Mouse (Mus musculus) hindbrain, embryonic 11.5 days (tissue): ENCODE measurements around the gene Fgd5. TPM values are rescaled to one million over a fixed set of nuclear protein-coding genes. Genes with fewer than 3 reads are reported as not detected.

Experiments used
- ATAC-seq: fragments of 200-750 bp; cut with Nextera tagmentation; 2 replicates; pipeline ENCODE4 v1.8.0; 2017; ENCODE audit warnings: mild to moderate bottlenecking, moderate TSS enrichment, moderate library complexity; ENCODE audit not compliant: low FRiP score
- DNase-seq: peaks from one replicate; pipeline ENCODE4 v3.0.0-alpha.2; 2015; ENCODE audit warnings: low spot score
- H3K27ac ChIP-seq: fragments of 300-500 bp; sonication (generic); 2 replicates; pipeline ENCODE4 v1.5.1; 2014; ENCODE audit warnings: mild to moderate bottlenecking, low read depth, low read length
- H3K27me3 ChIP-seq: fragments of 300-500 bp; sonication (generic); 2 replicates; pipeline ENCODE4 v1.6.1; 2014; ENCODE audit warnings: mild to moderate bottlenecking, low read length, moderate library complexity, mixed read lengths; ENCODE audit not compliant: control insufficient read depth, insufficient read depth
- H3K36me3 ChIP-seq: fragments of 300-500 bp; sonication (generic); 2 replicates; pipeline ENCODE4 v1.6.1; 2014; ENCODE audit warnings: mild to moderate bottlenecking, low read length, moderate library complexity, mixed read lengths; ENCODE audit not compliant: control insufficient read depth, insufficient read depth
- H3K4me1 ChIP-seq: fragments of 300-500 bp; sonication (generic); replicated peaks from 2 replicates; pipeline ENCODE4 v1.6.1; 2014; ENCODE audit warnings: low read length, mixed read lengths; ENCODE audit not compliant: control insufficient read depth, insufficient read depth
- H3K4me2 ChIP-seq: fragments of 300-500 bp; sonication (generic); replicated peaks from 2 replicates; pipeline ENCODE4 v1.6.1; 2014; ENCODE audit warnings: mild to moderate bottlenecking, low read depth, low read length
- H3K4me3 ChIP-seq: fragments of 300-500 bp; sonication (generic); 2 replicates; pipeline ENCODE4 v1.5.1; 2014; ENCODE audit warnings: low read depth, low read length
- H3K9ac ChIP-seq: fragments of 300-500 bp; sonication (generic); 2 replicates; pipeline ENCODE4 v1.6.1; 2014; ENCODE audit warnings: low read depth, low read length
- H3K9me3 ChIP-seq: fragments of 300-500 bp; sonication (generic); 2 replicates; pipeline ENCODE4 v1.6.1; 2016; ENCODE audit warnings: low read length; ENCODE audit not compliant: control insufficient read depth
- WGBS: fragments of 180-500 bp; shearing (Covaris S2); extraction: QIAGEN DNeasy Blood & Tissue Kit; methylation state at CpG from one replicate; pipeline ENCODE4 v1.1.7; 2014; 5-methylcytosine and 5-hydroxymethylcytosine counted together
- polyA plus RNA-seq: library from polyadenylated mRNA; unstranded; fragments of >200 nt; fragmentation: Nextera tagmentation; extraction: Ambion mirVana; gene quantifications from 2 replicates; pipeline ENCODE4 v1.2.1, GENCODE M21; 2014

The Fgd5 gene
- polyA plus RNA-seq, 1 experiment from 2014 or later = 6.5 TPM

- no peak overlapping the region for H3K4me2 ChIP-seq
- DNase-seq = no peak
- 78% methylated on average over 3 of the region's 3 CpGs for WGBS
Observed at GRCm38 (mm10) chr6:92013620-92014019, 34.9 kb downstream of the Fgd5 start.

GRCm38 (mm10) chr6:92014936-92015335, 36.3 kb downstream of the Fgd5 start:
- H3K27me3 ChIP-seq = no peaks in the 10 kb centered on the region
- H3K4me3 ChIP-seq = no peak overlapping the region
- H3K9me3 ChIP-seq = no peaks in the 10 kb centered on the region
- WGBS = 71% methylated on average over 7 of the region's 7 CpGs
- no peak overlapping the region for H3K4me2 ChIP-seq
- DNase-seq = no peak
- H3K9ac ChIP-seq = no peak overlapping the region
- H3K36me3 ChIP-seq = no peaks in the 10 kb centered on the region
- H3K27ac ChIP-seq = no peak overlapping the region
- H3K4me1 ChIP-seq = no peaks in the 10 kb centered on the region
- no peak for ATAC-seq

More at GRCm38 (mm10) chr6:92013620-92014019, 34.9 kb downstream of the Fgd5 start:
- Histone ChIP-seq H3K4me1 (no peaks in the 10 kb centered on the region), H3K4me3 (no peak overlapping the region), H3K9ac (no peak overlapping the region), H3K36me3 (no peaks in the 10 kb centered on the region), H3K27ac (no peak overlapping the region), H3K9me3 (no peaks in the 10 kb centered on the region), H3K27me3 (no peaks in the 10 kb centered on the region)
- ATAC-seq = no peak

- Histone ChIP-seq H3K9me3 (no peaks in the 10 kb centered on the region), H3K36me3 (no peaks in the 10 kb centered on the region), H3K4me2 (no peak overlapping the region), H3K4me1 (no peaks in the 10 kb centered on the region), H3K27ac (no peak overlapping the region), H3K4me3 (no peak overlapping the region), H3K9ac (no peak overlapping the region), H3K27me3 (no peaks in the 10 kb centered on the region)
- DNase-seq (no peak), ATAC-seq (no peak)
- WGBS = 82% methylated on average over 5 of the region's 5 CpGs
Observed at GRCm38 (mm10) chr6:92015848-92016247, 37.2 kb downstream of the Fgd5 start.

- Histone ChIP-seq H3K36me3 (no peaks in the 10 kb centered on the region), H3K27ac (no peak overlapping the region), H3K27me3 (no peaks in the 10 kb centered on the region), H3K4me2 (no peak overlapping the region), H3K4me3 (no peak overlapping the region), H3K9ac (no peak overlapping the region), H3K9me3 (no peaks in the 10 kb centered on the region), H3K4me1 (no peaks in the 10 kb centered on the region)
- 83% methylated on average over 6 of the region's 6 CpGs for WGBS
- DNase-seq (no peak), ATAC-seq (no peak)
Observed at GRCm38 (mm10) chr6:92016738-92017137, 38.1 kb downstream of the Fgd5 start.

- no peak for ATAC-seq
- Histone ChIP-seq H3K27me3 (no peaks in the 10 kb centered on the region), H3K4me3 (no peak overlapping the region), H3K4me2 (no peak overlapping the region), H3K27ac (no peak overlapping the region), H3K9me3 (no peaks in the 10 kb centered on the region), H3K9ac (no peak overlapping the region), H3K36me3 (no peaks in the 10 kb centered on the region), H3K4me1 (no peaks in the 10 kb centered on the region)
- 76% methylated on average over 6 of the region's 6 CpGs for WGBS
- no peak for DNase-seq
Observed at GRCm38 (mm10) chr6:92018421-92018820, 39.7 kb downstream of the Fgd5 start.

- no peak overlapping the region for H3K27ac ChIP-seq
- H3K4me1 ChIP-seq = no peaks in the 10 kb centered on the region
- no peak overlapping the region for H3K9ac ChIP-seq
- H3K4me3 ChIP-seq = no peak overlapping the region
- no peaks in the 10 kb centered on the region for H3K9me3 ChIP-seq
- 92% methylated on average over 9 of the region's 9 CpGs for WGBS
- H3K4me2 ChIP-seq = no peak overlapping the region
- no peaks in the 10 kb centered on the region for H3K27me3 ChIP-seq
- no peaks in the 10 kb centered on the region for H3K36me3 ChIP-seq
- DNase-seq (no peak), ATAC-seq (no peak)
Observed at GRCm38 (mm10) chr6:92021061-92021460, 42.4 kb downstream of the Fgd5 start.

- ATAC-seq = no peak
- no peak overlapping the region for H3K9ac ChIP-seq
- H3K9me3 ChIP-seq = no peaks in the 10 kb centered on the region
- no peaks in the 10 kb centered on the region for H3K36me3 ChIP-seq
- 86% methylated on average over 6 of the region's 6 CpGs for WGBS
- H3K4me3 ChIP-seq = no peak overlapping the region
- no peak for DNase-seq
- no peak overlapping the region for H3K4me2 ChIP-seq
- no peaks in the 10 kb centered on the region for H3K4me1 ChIP-seq
- H3K27me3 ChIP-seq = no peaks in the 10 kb centered on the region
- H3K27ac ChIP-seq = no peak overlapping the region
Observed at GRCm38 (mm10) chr6:92021506-92021905, 42.8 kb downstream of the Fgd5 start.

GRCm38 (mm10) chr6:92025252-92025651, 46.6 kb downstream of the Fgd5 start:
- WGBS = 75% methylated on average over 1 of the region's 1 CpGs

GRCm38 (mm10) chr6:92027379-92027778, 48.7 kb downstream of the Fgd5 start:
- H3K9me3 ChIP-seq = no peaks in the 10 kb centered on the region
- ATAC-seq (no peak), DNase-seq (no peak)
- WGBS = 79% methylated on average over 4 of the region's 4 CpGs
- H3K4me3 ChIP-seq = no peak overlapping the region
- H3K27me3 ChIP-seq = no peaks in the 10 kb centered on the region
- H3K27ac ChIP-seq = no peak overlapping the region
- no peak overlapping the region for H3K9ac ChIP-seq
- H3K36me3 ChIP-seq = no peaks in the 10 kb centered on the region
- no peak overlapping the region for H3K4me2 ChIP-seq
- H3K4me1 ChIP-seq = no peaks in the 10 kb centered on the region

More at GRCm38 (mm10) chr6:92025252-92025651, 46.6 kb downstream of the Fgd5 start:
- no peak for DNase-seq
- Histone ChIP-seq H3K4me2 (no peak overlapping the region), H3K4me3 (no peak overlapping the region), H3K27me3 (no peaks in the 10 kb centered on the region), H3K27ac (no peak overlapping the region), H3K36me3 (no peaks in the 10 kb centered on the region), H3K9ac (no peak overlapping the region), H3K9me3 (no peaks in the 10 kb centered on the region), H3K4me1 (no peaks in the 10 kb centered on the region)
- ATAC-seq = no peak
